Mouse (Mus musculus): ENCODE data around the gene Bckdha. TPM values are rescaled to one million over a fixed set of nuclear protein-coding genes. Genes with fewer than 3 reads are reported as not detected.

Bckdha gene
- total and polyA plus RNA-seq, 3 experiments, result 27.0 to 33.1 TPM; not detected in 1

DNA sequence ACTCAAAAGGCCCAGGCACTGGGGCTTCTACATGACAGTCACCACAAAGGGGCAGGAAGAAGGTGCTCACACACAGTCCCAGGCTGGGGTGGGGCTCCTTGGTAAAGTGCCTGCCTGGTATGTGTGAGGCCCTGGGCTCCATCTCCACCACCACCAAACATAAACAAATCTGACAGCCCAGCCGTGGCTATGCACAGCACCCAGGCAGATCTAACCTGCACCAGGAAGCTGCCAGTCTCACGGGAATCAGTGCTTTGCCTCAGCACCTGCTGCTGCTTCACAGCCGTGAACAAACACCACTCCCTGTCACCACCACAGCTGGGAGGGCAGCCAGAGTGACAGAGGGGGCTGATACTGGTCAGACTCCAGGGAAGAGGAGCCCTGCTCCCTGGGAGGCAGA, 22.4 kb downstream of the Bckdha start:
- H3K4me1 ChIP-seq (ENCODE audit: control insufficient read depth in 1 of 2, insufficient read depth in 2 of 2, low read length in 2 of 2), result no peaks in the 10 kb centered on the region
- H3K36me3 ChIP-seq (ENCODE audit: control insufficient read depth in 1 of 2, insufficient read depth in 2 of 2, low read length in 2 of 2), result no peaks in the 10 kb centered on the region
- no peak overlapping the region for H3K4me3 ChIP-seq (ENCODE audit: control insufficient read depth in 1 of 2, insufficient read depth in 1 of 2, low read depth in 2 of 2, low read length in 2 of 2)
- TF ChIP-seq MEF2A (IDR thresholded peaks at IDR 0.05; ENCODE audit: extremely low read depth, insufficient replicate concordance, low read depth, low read length, poor library complexity, severe bottlenecking) (no peak), ZKSCAN1 (IDR thresholded peaks at IDR 0.05; ENCODE audit: low read depth, low read length) (no peak), JUND (IDR thresholded peaks at IDR 0.05; ENCODE audit: low read depth, low read length) (no peak), RCOR1 (IDR thresholded peaks at IDR 0.05; ENCODE audit: low read depth, low read length) (no peak), POLR2A (IDR thresholded peaks at IDR 0.05; ENCODE audit: control insufficient read depth in 1 of 2, insufficient read depth in 1 of 2, low read depth in 1 of 2, low read length in 2 of 2, poor library complexity in 1 of 2) (no peak), HCFC1 (IDR thresholded peaks at IDR 0.05; ENCODE audit: low read depth, low read length) (no peak), POLR2AphosphoS5 (IDR thresholded peaks at IDR 0.05; ENCODE audit: borderline replicate concordance, low read depth, low read length) (no peak), ZNF384 (IDR thresholded peaks at IDR 0.05; ENCODE audit: low read depth, low read length) (no peak), TCF12 (IDR thresholded peaks at IDR 0.05; ENCODE audit: low read depth, low read length) (no peak), UBTF (IDR thresholded peaks at IDR 0.05; ENCODE audit: borderline replicate concordance, insufficient read depth, low read depth, low read length) (no peak), BHLHE40 (IDR thresholded peaks at IDR 0.05; ENCODE audit: borderline replicate concordance, low read depth, low read length) (no peak), MAX (IDR thresholded peaks at IDR 0.05; ENCODE audit: low read length) (no peak)
- no peak for DNase-seq (ENCODE audit: low read depth, low spot score)
- no peak overlapping the region for H3K27ac ChIP-seq (ENCODE audit: control insufficient read depth, low read depth, low read length)
- no peaks in the 10 kb centered on the region for H3K27me3 ChIP-seq (ENCODE audit: control insufficient read depth in 1 of 2, insufficient read depth in 2 of 2, low read length in 2 of 2)
- no peaks in the 10 kb centered on the region for H3K9me3 ChIP-seq (replicated peaks; ENCODE audit: insufficient read depth, low read length)
- H3K9ac ChIP-seq (ENCODE audit: control insufficient read depth, low read depth, low read length, poor library complexity, severe bottlenecking), result no peak overlapping the region
- H3K79me2 ChIP-seq (ENCODE audit: control insufficient read depth, insufficient read depth, low read length, poor library complexity), result no peaks in the 10 kb centered on the region

DNA sequence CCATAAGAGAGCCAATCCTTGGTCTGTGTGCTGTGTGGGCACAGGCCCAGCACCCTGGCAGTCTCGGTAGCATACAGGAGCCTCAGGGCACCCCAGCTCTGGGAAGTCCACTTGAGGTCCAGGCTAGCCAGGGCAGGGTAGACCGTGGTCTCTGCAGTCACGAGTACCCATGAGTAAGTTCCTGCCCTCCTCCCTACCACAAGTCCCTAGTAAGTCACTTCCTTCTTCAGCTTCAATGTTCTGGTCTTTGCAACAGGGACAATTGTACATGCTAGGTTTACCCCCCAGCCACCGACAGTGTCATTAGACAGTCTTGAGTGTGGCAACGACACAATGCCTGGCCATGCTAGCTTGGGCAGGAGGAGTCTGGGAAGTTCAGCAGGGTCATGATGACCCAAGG, 26.1 kb downstream of the Bckdha start:
- H3K36me3 ChIP-seq (ENCODE audit: control insufficient read depth in 1 of 2, insufficient read depth in 2 of 2, low read length in 2 of 2), result no peaks in the 10 kb centered on the region
- no peaks in the 10 kb centered on the region; the same call in 1 of the 2 replicates for H3K79me2 ChIP-seq (ENCODE audit: control insufficient read depth, insufficient read depth, low read length, poor library complexity)
- DNase-seq (ENCODE audit: low read depth, low spot score), result no peak
- peaks cover 0 to 7% of the 10 kb centered on the region in 2 experiments; a peak in 3 of 4 replicates for H3K4me1 ChIP-seq (ENCODE audit: control insufficient read depth in 1 of 2, insufficient read depth in 2 of 2, low read length in 2 of 2)
- H3K27me3 ChIP-seq (ENCODE audit: control insufficient read depth in 1 of 2, insufficient read depth in 2 of 2, low read length in 2 of 2), result no peaks in the 10 kb centered on the region
- no peak overlapping the region for H3K9ac ChIP-seq (ENCODE audit: control insufficient read depth, low read depth, low read length, poor library complexity, severe bottlenecking)
- no peaks in the 10 kb centered on the region for H3K9me3 ChIP-seq (replicated peaks; ENCODE audit: insufficient read depth, low read length)
- TF ChIP-seq MXI1 (IDR thresholded peaks at IDR 0.05; ENCODE audit: low read depth, low read length), result no peak
- TF ChIP-seq BHLHE40 (IDR thresholded peaks at IDR 0.05; ENCODE audit: borderline replicate concordance, low read depth, low read length), result no peak
- TF ChIP-seq ZC3H11A (IDR thresholded peaks at IDR 0.05; ENCODE audit: low read depth, low read length), result no peak
- no peak for TF ChIP-seq GABPA (IDR thresholded peaks at IDR 0.05; ENCODE audit: low read depth, low read length)
- no peak for TF ChIP-seq MEF2A (IDR thresholded peaks at IDR 0.05; ENCODE audit: extremely low read depth, insufficient replicate concordance, low read depth, low read length, poor library complexity, severe bottlenecking)
- TF ChIP-seq ZNF384 (IDR thresholded peaks at IDR 0.05; ENCODE audit: low read depth, low read length), result no peak
- no peak for TF ChIP-seq MAX (IDR thresholded peaks at IDR 0.05; ENCODE audit: low read length)
- H3K27ac ChIP-seq (ENCODE audit: control insufficient read depth, low read depth, low read length), result no peak overlapping the region
- H3K4me3 ChIP-seq (ENCODE audit: control insufficient read depth in 1 of 2, insufficient read depth in 1 of 2, low read depth in 2 of 2, low read length in 2 of 2), result no peak overlapping the region

Measured in MEL (cell line).